Mouse (Mus musculus) E14TG2a.4 (cell line): ENCODE results near the gene Thra.

ENCODE experiments used
- CTCF ChIP-seq: conservative IDR thresholded peaks from 2 replicates; pipeline ENCODE4 v1.5.1; 2014; ENCODE audit warnings: low read length
- NANOG ChIP-seq: IDR thresholded peaks from 2 replicates; pipeline ENCODE4 v1.6.1; 2014; ENCODE audit warnings: borderline replicate concordance, low read length, mixed read lengths
- POU5F1 ChIP-seq: IDR thresholded peaks from 2 replicates; pipeline ENCODE4 v1.6.1; 2014; ENCODE audit warnings: low read length, borderline replicate concordance

GRCm38 (mm10) chr11:98782651-98783235 is 42.3 kb downstream of the Thra start:
- TF ChIP-seq CTCF: no peak
- no peak for TF ChIP-seq POU5F1
- TF ChIP-seq NANOG: no peak
